In genomic region chr13:36728509-36728908, GRCm38 (mm10) we compare ENCODE assay signal across 14 mouse cellular contexts. TPM values are rescaled to one million over a fixed set of nuclear protein-coding genes. Genes with fewer than 3 reads are reported as not detected.
DNase-seq lines count a peak whose midpoint lies in the region; ATAC-seq and TF ChIP-seq lines count a peak whose summit lies in the region.
"Had no signal": no experiment of that assay in that cellular context is flagged by ENCODE, and none has a peak within 500 bp of the region (broad histone marks: within the 10 kb centered on the region; RNA-seq: fewer than 3 reads in every experiment).

No protein-coding gene starts in this region.

- peaks cover 100% of the 10 kb centered on the region for H3K27me3 ChIP-seq in hindbrain, embryonic 10.5 days (ENCODE audit: insufficient read depth, poor library complexity, severe bottlenecking)
- H3K27me3 ChIP-seq in limb, embryonic 13.5 days: peaks cover 86% of the 10 kb centered on the region
- H3K27me3 ChIP-seq in neural tube, embryonic 13.5 days: peaks cover 82% of the 10 kb centered on the region

- intact Hi-C loops in left cerebral cortex, adult 2 months (cut with DNase I): loop anchor here (10.0 kb wide), 1 partner anchor 614 kb away; the partner anchor contains the start of genes Fars2 and Lyrm4

- ATAC-seq in limb, embryonic 13.5 days (ENCODE audit: low FRiP score, low read depth): no peak
- ATAC-seq in neural tube, embryonic 13.5 days (ENCODE audit: low read depth): no peak
- ATAC-seq: activated CD4-positive, CD25-positive, alpha-beta regulatory T cell, adult 4 months had no signal

- no peak overlapping the region for H3K9ac ChIP-seq in limb, embryonic 13.5 days
- H3K9ac ChIP-seq in neural tube, embryonic 13.5 days: peak overlapping the region; percentile 87
- H3K9ac ChIP-seq: lung, embryonic 14.5 days had no signal

- no peak overlapping the region; the same call in 1 of the 2 replicates for H3K4me3 ChIP-seq in left cerebral cortex, adult 2 months
- H3K4me3 ChIP-seq in hindbrain, embryonic 10.5 days: peak overlapping the region; percentile 49; the same call in 1 of the 2 replicates
- peak overlapping the region; percentile 48 for H3K4me3 ChIP-seq in limb, embryonic 13.5 days
- peak overlapping the region; percentile 54 for H3K4me3 ChIP-seq in neural tube, embryonic 13.5 days
- H3K4me3 ChIP-seq: gastrocnemius, adult 2 months had no signal

- H3K9me3 ChIP-seq in hindbrain, embryonic 10.5 days: no peaks in the 10 kb centered on the region
- no peaks in the 10 kb centered on the region for H3K9me3 ChIP-seq in limb, embryonic 13.5 days
- H3K9me3 ChIP-seq in neural tube, embryonic 13.5 days: no peaks in the 10 kb centered on the region

- H3K27ac ChIP-seq in left cerebral cortex, adult 2 months: peak overlapping the region; percentile 64; the same call in 1 of the 2 replicates
- peak overlapping the region; percentile 85; the same call in 1 of the 2 replicates for H3K27ac ChIP-seq in hindbrain, embryonic 10.5 days
- no peak overlapping the region for H3K27ac ChIP-seq in limb, embryonic 13.5 days
- peak overlapping the region; percentile 97 for H3K27ac ChIP-seq in neural tube, embryonic 13.5 days (replicated peaks)
- H3K27ac ChIP-seq: gastrocnemius, adult 2 months had no signal

- 5% methylated on average over 5 of the region's 5 CpGs for WGBS in hindbrain, embryonic 10.5 days
- 20% methylated on average over 5 of the region's 5 CpGs for WGBS in limb, embryonic 13.5 days
- WGBS in neural tube, embryonic 13.5 days: 5% methylated on average over 5 of the region's 5 CpGs

- no peaks in the 10 kb centered on the region for H3K36me3 ChIP-seq in hindbrain, embryonic 10.5 days
- H3K36me3 ChIP-seq in limb, embryonic 13.5 days: no peaks in the 10 kb centered on the region
- H3K36me3 ChIP-seq in neural tube, embryonic 13.5 days: no peaks in the 10 kb centered on the region

- peak overlapping the region; percentile 78 for H3K4me2 ChIP-seq in limb, embryonic 13.5 days (replicated peaks)
- peak overlapping the region; percentile 72 for H3K4me2 ChIP-seq in neural tube, embryonic 13.5 days
- H3K4me2 ChIP-seq: lung, embryonic 14.5 days had no signal

- no peak for TF ChIP-seq CTCF in left cerebral cortex, adult 2 months (IDR thresholded peaks at IDR 0.05)

- peaks cover 37% of the 10 kb centered on the region for H3K4me1 ChIP-seq in hindbrain, embryonic 10.5 days (replicated peaks)
- peaks cover 47% of the 10 kb centered on the region for H3K4me1 ChIP-seq in limb, embryonic 13.5 days
- H3K4me1 ChIP-seq in neural tube, embryonic 13.5 days (replicated peaks): peaks cover 53% of the 10 kb centered on the region

- DNase-seq in left cerebral cortex, adult 2 months (ENCODE audit: extremely low spot score in 1 of 2, low spot score in 2 of 2): no peak
- no peak for DNase-seq in left cerebral cortex, adult 18-20 months (ENCODE audit: low spot score in 2 of 2)
- DNase-seq in hindbrain, embryonic 10.5 days (ENCODE audit: low spot score): no peak
- no peak for DNase-seq in testis, postnatal 14 days (ENCODE audit: low spot score)
- no peak for DNase-seq in kidney, adult 8-10 months
- no peak for DNase-seq in c-Kit-positive CD71-positive TER-119-positive erythroid progenitor cells, embryonic 14.5 days (ENCODE audit: low spot score)
- DNase-seq: gastrocnemius, adult 2 months; heart, postnatal 36 days; kidney, adult 9 months had no signal

RNA-seq across cellular contexts. Expression of gene Nrn1, which starts 6.4 kb away (rescaled TPM):
- 100 to 1,000 TPM; 311 to 384 TPM for total RNA-seq in left cerebral cortex, adult 2 months (2021)
- total RNA-seq in left cerebral cortex, adult 18-20 months (2021): 100 to 1,000 TPM; 277 to 333 TPM
- polyA plus RNA-seq in hindbrain, embryonic 10.5 days (2016; fragmentation: Nextera tagmentation; extraction: Ambion mirVana): 10.8 and 21.6 TPM in 2 replicates
- 7.5 and 7.7 TPM in 2 replicates for polyA plus RNA-seq in limb, embryonic 13.5 days (2015; fragmentation: Nextera tagmentation; extraction: Ambion mirVana)
- polyA plus RNA-seq in neural tube, embryonic 13.5 days (2015; fragmentation: Nextera tagmentation; extraction: Ambion mirVana): 74.3 and 74.7 TPM in 2 replicates
- total RNA-seq: MEL had no signal
